Mouse (Mus musculus): ENCODE data around the gene Ephx3. TPM values are rescaled to one million over a fixed set of nuclear protein-coding genes. Genes with fewer than 3 reads are reported as not detected.

Gene Ephx3
- total RNA-seq, 2 experiments from 2014 or later, result 0.19 TPM; not detected in 1

Other genes starting within 250 kb of the Ephx3 start
- 10 to 100 TPM; 26.0 to 29.9 TPM for gene Rrp1b, start 153.4 kb downstream of the Ephx3 start, total RNA-seq (2021)
- gene Hsf2bp, start 153.2 kb downstream of the Ephx3 start, total RNA-seq (2021), result 1 to 10 TPM in 1 of 2 experiments, under 1 TPM in 1; 0.66 to 1.1 TPM
- 1 to 10 TPM; 5.2 to 8.8 TPM for gene Notch3, start 22.7 kb downstream of the Ephx3 start, total RNA-seq (2021)
- gene Brd4, start 95.2 kb upstream of the Ephx3 start, total RNA-seq (2021), result 100 to 1,000 TPM in 1 of 2 experiments, 10 to 100 TPM in 1; 96.2 to 110 TPM
- 10 to 100 TPM; 73.4 to 87.9 TPM for gene Akap8, start 131.7 kb upstream of the Ephx3 start, total RNA-seq (2021)
- 100 to 1,000 TPM in 1 of 2 experiments, 10 to 100 TPM in 1; 98.4 to 128 TPM for gene Akap8l, start 161.1 kb upstream of the Ephx3 start, total RNA-seq (2021)
- 10 to 100 TPM; 42.5 to 49.1 TPM for gene Wiz, start 199.9 kb upstream of the Ephx3 start, total RNA-seq (2021)
- 1 to 10 TPM; 2.0 to 3.0 TPM for gene Rasal3, start 214.0 kb upstream of the Ephx3 start, total RNA-seq (2021)
- under 1 TPM; 0.17 to 0.54 TPM for gene Pglyrp2, start 234.6 kb upstream of the Ephx3 start, total RNA-seq (2021)

Data from adrenal gland, adult 18-20 months (tissue).